Mouse (Mus musculus): Measurements from ENCODE around the gene Zdhhc22.

Zdhhc22 gene

GRCm38 (mm10) chr12:86941173-86941572 is 49.1 kb downstream of the Zdhhc22 start:
- DNase-seq (ENCODE audit: extremely low read depth, insufficient read length, low spot score) = peak; percentile 83

- DNase-seq (ENCODE audit: extremely low read depth, insufficient read length, low spot score) = no peak
Observed at GRCm38 (mm10) chr12:86938571-86938970, 51.7 kb downstream of the Zdhhc22 start.

GRCm38 (mm10) chr12:86936587-86937343 is 53.5 kb downstream of the Zdhhc22 start:
- peak; percentile 37 for DNase-seq (ENCODE audit: extremely low read depth, insufficient read length, low spot score)

- peak; percentile 47 for DNase-seq (ENCODE audit: extremely low read depth, insufficient read length, low spot score)
Observed at GRCm38 (mm10) chr12:86935692-86936282, 54.4 kb downstream of the Zdhhc22 start.

GRCm38 (mm10) chr12:86934748-86935147 is 55.5 kb downstream of the Zdhhc22 start:
- no peak for DNase-seq (ENCODE audit: extremely low read depth, insufficient read length, low spot score)

- DNase-seq (ENCODE audit: extremely low read depth, insufficient read length, low spot score) = no peak
Observed at GRCm38 (mm10) chr12:86932575-86932952, 57.7 kb downstream of the Zdhhc22 start.

- no peak for DNase-seq (ENCODE audit: extremely low read depth, insufficient read length, low spot score)
Observed at GRCm38 (mm10) chr12:86931919-86932574, 58.2 kb downstream of the Zdhhc22 start.

- DNase-seq (ENCODE audit: extremely low read depth, insufficient read length, low spot score) = no peak
Observed at GRCm38 (mm10) chr12:86930934-86931729, 59.1 kb downstream of the Zdhhc22 start.

All from 3134 (cell line).